Mouse (Mus musculus): ENCODE data around the gene Pex11b. TPM values are rescaled to one million over a fixed set of nuclear protein-coding genes. Genes with fewer than 3 reads are reported as not detected.
"Not testable (repeated sequence)": the region's sequence is repeated elsewhere in the genome, so short reads cannot be mapped to it uniquely, and the experiment has no call there.

The Pex11b gene
- polyA plus RNA-seq, 1 experiment from 2014 or later, result 39.0 TPM

GRCm38 (mm10) chr3:96669727-96670468 is 34.7 kb downstream of the Pex11b start, which contains the start of gene Ankrd35:
Gene Ankrd35 (plus strand): TSS chr3:96670131.
- 5% methylated on average over 35 of the region's 35 CpGs for WGBS
- peaks cover 14% of the 10 kb centered on the region for H3K27me3 ChIP-seq (ENCODE audit: insufficient read depth, poor library complexity, severe bottlenecking)
- H3K4me1 ChIP-seq, result peaks cover 14% of the 10 kb centered on the region
- H3K27ac ChIP-seq, result no peak within 1 kb of the TSS
- H3K36me3 ChIP-seq, result no peaks in the 10 kb centered on the region
- no peaks in the 10 kb centered on the region for H3K9me3 ChIP-seq
- DNase-seq (ENCODE audit: low spot score), result peak; percentile 94
- H3K4me3 ChIP-seq, result peak within 1 kb of the TSS; percentile 64

GRCm38 (mm10) chr3:96671519-96671918 is 36.3 kb downstream of the Pex11b start:
- WGBS, result 91% methylated on average over 5 of the region's 5 CpGs
- Histone ChIP-seq H3K27ac (no peak overlapping the region), H3K4me1 (peaks cover 14% of the 10 kb centered on the region)

GRCm38 (mm10) chr3:96673514-96673913 is 38.3 kb downstream of the Pex11b start:
- Histone ChIP-seq H3K36me3 (no peaks in the 10 kb centered on the region), H3K4me3 (no peak overlapping the region), H3K4me1 (peaks cover 14% of the 10 kb centered on the region), H3K27me3 (ENCODE audit: insufficient read depth, poor library complexity, severe bottlenecking) (peaks cover 21% of the 10 kb centered on the region), H3K9me3 (no peaks in the 10 kb centered on the region), H3K27ac (no peak overlapping the region)
- WGBS, result 59% methylated on average over 4 of the region's 4 CpGs
- DNase-seq (ENCODE audit: low spot score), result peak; percentile 57

More at GRCm38 (mm10) chr3:96671519-96671918, 36.3 kb downstream of the Pex11b start:
- H3K36me3 ChIP-seq, result no peaks in the 10 kb centered on the region
- DNase-seq (ENCODE audit: low spot score), result no peak
- no peaks in the 10 kb centered on the region for H3K9me3 ChIP-seq
- no peak overlapping the region for H3K4me3 ChIP-seq
- peaks cover 14% of the 10 kb centered on the region for H3K27me3 ChIP-seq (ENCODE audit: insufficient read depth, poor library complexity, severe bottlenecking)

GRCm38 (mm10) chr3:96674442-96674841 is 39.3 kb downstream of the Pex11b start:
- Histone ChIP-seq H3K27me3 (ENCODE audit: insufficient read depth, poor library complexity, severe bottlenecking) (peaks cover 29% of the 10 kb centered on the region), H3K4me3 (no peak overlapping the region), H3K9me3 (no peaks in the 10 kb centered on the region), H3K36me3 (no peaks in the 10 kb centered on the region), H3K4me1 (peaks cover 19% of the 10 kb centered on the region), H3K27ac (no peak overlapping the region)
- peak; percentile 61 for DNase-seq (ENCODE audit: low spot score)
- WGBS, result 54% methylated on average over 8 of the region's 8 CpGs

GRCm38 (mm10) chr3:96675171-96675570 is 40.0 kb downstream of the Pex11b start:
- peaks cover 14% of the 10 kb centered on the region for H3K4me1 ChIP-seq
- whole genome bisulfite sequencing, result 88% methylated on average over 3 of the region's 3 CpGs
- no peaks in the 10 kb centered on the region for H3K9me3 ChIP-seq
- H3K36me3 ChIP-seq, result no peaks in the 10 kb centered on the region
- DNase-seq (ENCODE audit: low spot score), result no peak
- H3K27ac ChIP-seq, result no peak overlapping the region
- H3K4me3 ChIP-seq, result no peak overlapping the region
- H3K27me3 ChIP-seq (ENCODE audit: insufficient read depth, poor library complexity, severe bottlenecking), result peaks cover 36% of the 10 kb centered on the region

GRCm38 (mm10) chr3:96675690-96676089 is 40.5 kb downstream of the Pex11b start:
- no peak overlapping the region for H3K4me3 ChIP-seq
- 50% methylated on average over 3 of the region's 3 CpGs for WGBS
- H3K4me1 ChIP-seq, result peaks cover 9% of the 10 kb centered on the region
- no peak for DNase-seq (ENCODE audit: low spot score)
- no peak overlapping the region for H3K27ac ChIP-seq
- H3K36me3 ChIP-seq, result no peaks in the 10 kb centered on the region
- peaks cover 41% of the 10 kb centered on the region for H3K27me3 ChIP-seq (ENCODE audit: insufficient read depth, poor library complexity, severe bottlenecking)
- no peaks in the 10 kb centered on the region for H3K9me3 ChIP-seq

- Histone ChIP-seq H3K36me3 (no peaks in the 10 kb centered on the region), H3K9me3 (no peaks in the 10 kb centered on the region), H3K27ac (no peak overlapping the region), H3K27me3 (ENCODE audit: insufficient read depth, poor library complexity, severe bottlenecking) (peaks cover 50% of the 10 kb centered on the region), H3K4me3 (no peak overlapping the region), H3K4me1 (peaks cover 9% of the 10 kb centered on the region)
- DNase-seq (ENCODE audit: low spot score), result no peak
- WGBS, result 64% methylated on average over 7 of the region's 7 CpGs
These were observed 43.3 kb downstream of the Pex11b start for GRCm38 (mm10) chr3:96678456-96678855.

- 11% methylated on average over 5 of the region's 5 CpGs for WGBS
- peaks cover 58% of the 10 kb centered on the region for H3K27me3 ChIP-seq (ENCODE audit: insufficient read depth, poor library complexity, severe bottlenecking)
- no peaks in the 10 kb centered on the region for H3K9me3 ChIP-seq
- no peak overlapping the region for H3K4me3 ChIP-seq
- peak; percentile 71 for DNase-seq (ENCODE audit: low spot score)
- H3K27ac ChIP-seq, result no peak overlapping the region
- H3K36me3 ChIP-seq, result no peaks in the 10 kb centered on the region
- H3K4me1 ChIP-seq, result peaks cover 12% of the 10 kb centered on the region
These were observed 44.0 kb downstream of the Pex11b start for GRCm38 (mm10) chr3:96679159-96679674.

- Histone ChIP-seq H3K9me3 (no peaks in the 10 kb centered on the region), H3K4me1 (peaks cover 20% of the 10 kb centered on the region), H3K4me3 (no peak overlapping the region), H3K36me3 (no peaks in the 10 kb centered on the region), H3K27ac (no peak overlapping the region), H3K27me3 (ENCODE audit: insufficient read depth, poor library complexity, severe bottlenecking) (peaks cover 68% of the 10 kb centered on the region)
- WGBS, result 18% methylated on average over 12 of the region's 12 CpGs
- DNase-seq (ENCODE audit: low spot score), result no peak
These were observed 45.2 kb downstream of the Pex11b start for GRCm38 (mm10) chr3:96680269-96680956.

GRCm38 (mm10) chr3:96683496-96683895 is 48.3 kb downstream of the Pex11b start:
- Histone ChIP-seq H3K27ac (no peak overlapping the region), H3K4me1 (peaks cover 20% of the 10 kb centered on the region), H3K27me3 (ENCODE audit: insufficient read depth, poor library complexity, severe bottlenecking) (peaks cover 68% of the 10 kb centered on the region), H3K9me3 (no peaks in the 10 kb centered on the region), H3K36me3 (no peaks in the 10 kb centered on the region), H3K4me3 (no peak overlapping the region)
- no peak for DNase-seq (ENCODE audit: low spot score)
- WGBS, result 85% methylated on average over 3 of the region's 3 CpGs

- Histone ChIP-seq H3K9me3 (no peaks in the 10 kb centered on the region), H3K4me1 (peaks cover 16% of the 10 kb centered on the region), H3K36me3 (no peaks in the 10 kb centered on the region), H3K27me3 (ENCODE audit: insufficient read depth, poor library complexity, severe bottlenecking) (peaks cover 64% of the 10 kb centered on the region), H3K4me3 (peak overlapping the region; percentile 55), H3K27ac (no peak overlapping the region)
- no peak for DNase-seq (ENCODE audit: low spot score)
- 41% methylated on average over 17 of the region's 17 CpGs for WGBS
These were observed 49.1 kb downstream of the Pex11b start for GRCm38 (mm10) chr3:96684151-96684821.

- Histone ChIP-seq H3K27me3 (ENCODE audit: insufficient read depth, poor library complexity, severe bottlenecking) (peaks cover 64% of the 10 kb centered on the region), H3K9me3 (no peaks in the 10 kb centered on the region), H3K4me1 (peaks cover 14% of the 10 kb centered on the region), H3K27ac (no peak overlapping the region), H3K4me3 (peak overlapping the region; percentile 55), H3K36me3 (no peaks in the 10 kb centered on the region)
- no peak for DNase-seq (ENCODE audit: low spot score)
- WGBS, result 12% methylated on average over 28 of the region's 28 CpGs
These were observed 49.6 kb downstream of the Pex11b start for GRCm38 (mm10) chr3:96684822-96685156.

GRCm38 (mm10) chr3:96686057-96686456 is 50.9 kb downstream of the Pex11b start:
- not testable (repeated sequence) for H3K9me3 ChIP-seq; H3K27ac ChIP-seq; H3K4me3 ChIP-seq; H3K36me3 ChIP-seq; DNase-seq (ENCODE audit: low spot score)
- Histone ChIP-seq H3K4me1 (peaks cover 14% of the 10 kb centered on the region), H3K27me3 (ENCODE audit: insufficient read depth, poor library complexity, severe bottlenecking) (peaks cover 55% of the 10 kb centered on the region)
- WGBS, result 90% methylated on average over 5 of the region's 5 CpGs
